Mouse (Mus musculus) midbrain, embryonic 13.5 days (tissue): Measurements from ENCODE around the gene Parn. TPM values are rescaled to one million over a fixed set of nuclear protein-coding genes. Genes with fewer than 3 reads are reported as not detected.

ENCODE experiments used
- ATAC-seq: fragments of 200-750 bp; cut with Nextera tagmentation; 2 replicates; pipeline ENCODE4 v1.8.0; 2017; ENCODE audit warnings: mild to moderate bottlenecking, moderate TSS enrichment, moderate library complexity
- H3K27ac ChIP-seq: fragments of 300-500 bp; sonication (generic); 2 replicates; pipeline ENCODE4 v1.5.1; 2015; ENCODE audit warnings: inconsistent platforms, mild to moderate bottlenecking, moderate library complexity
- H3K27me3 ChIP-seq: fragments of 300-500 bp; sonication (generic); 2 replicates; pipeline ENCODE4 v1.6.1; 2015; ENCODE audit warnings: mild to moderate bottlenecking, inconsistent platforms
- H3K36me3 ChIP-seq: fragments of 300-500 bp; sonication (generic); 2 replicates; pipeline ENCODE4 v1.6.1; 2015; ENCODE audit warnings: mild to moderate bottlenecking, inconsistent platforms
- H3K4me1 ChIP-seq: fragments of 300-500 bp; sonication (generic); replicated peaks from 2 replicates; pipeline ENCODE4 v1.6.1; 2015; ENCODE audit warnings: inconsistent platforms
- H3K4me2 ChIP-seq: fragments of 300-500 bp; sonication (generic); replicated peaks from 2 replicates; pipeline ENCODE4 v1.6.1; 2015; ENCODE audit warnings: moderate library complexity, mild to moderate bottlenecking, inconsistent platforms
- H3K4me3 ChIP-seq: fragments of 300-500 bp; sonication (generic); replicated peaks from 2 replicates; pipeline ENCODE4 v1.5.1; 2015; ENCODE audit warnings: mild to moderate bottlenecking, inconsistent platforms
- H3K9ac ChIP-seq: fragments of 300-500 bp; sonication (generic); replicated peaks from 2 replicates; pipeline ENCODE4 v1.6.1; 2015; ENCODE audit warnings: mild to moderate bottlenecking, inconsistent platforms
- H3K9me3 ChIP-seq: fragments of 300-500 bp; sonication (generic); 2 replicates; pipeline ENCODE4 v1.6.1; 2016; ENCODE audit warnings: mild to moderate bottlenecking, inconsistent platforms
- WGBS: fragments of 180-500 bp; shearing (Covaris S2); methylation state at CpG from one replicate; pipeline ENCODE4 v1.1.7; 2015; 5-methylcytosine and 5-hydroxymethylcytosine counted together
- polyA plus RNA-seq: library from polyadenylated mRNA; unstranded; fragments of >200 nt; fragmentation: Nextera tagmentation; extraction: Ambion mirVana; gene quantifications from 2 replicates; pipeline ENCODE4 v1.2.1, GENCODE M21; 2015

Parn gene
- polyA plus RNA-seq, 1 experiment from 2014 or later: 37.7 TPM

- no peaks in the 10 kb centered on the region for H3K27me3 ChIP-seq
Observed at GRCm38 (mm10) chr16:13580784-13581183, 87.2 kb downstream of the Parn start.

GRCm38 (mm10) chr16:13580016-13580415 is 88.0 kb downstream of the Parn start:
- H3K4me1 ChIP-seq: no peaks in the 10 kb centered on the region
- no peak for ATAC-seq

More at GRCm38 (mm10) chr16:13580784-13581183, 87.2 kb downstream of the Parn start:
- H3K9me3 ChIP-seq: no peaks in the 10 kb centered on the region
- no peak for ATAC-seq
- WGBS: 91% methylated on average over 3 of the region's 3 CpGs
- no peak overlapping the region for H3K4me3 ChIP-seq
- no peak overlapping the region for H3K27ac ChIP-seq
- H3K4me1 ChIP-seq: no peaks in the 10 kb centered on the region
- no peak overlapping the region for H3K9ac ChIP-seq
- peaks cover 12% of the 10 kb centered on the region; the same call in 1 of the 2 replicates for H3K36me3 ChIP-seq
- H3K4me2 ChIP-seq: no peak overlapping the region

DNA sequence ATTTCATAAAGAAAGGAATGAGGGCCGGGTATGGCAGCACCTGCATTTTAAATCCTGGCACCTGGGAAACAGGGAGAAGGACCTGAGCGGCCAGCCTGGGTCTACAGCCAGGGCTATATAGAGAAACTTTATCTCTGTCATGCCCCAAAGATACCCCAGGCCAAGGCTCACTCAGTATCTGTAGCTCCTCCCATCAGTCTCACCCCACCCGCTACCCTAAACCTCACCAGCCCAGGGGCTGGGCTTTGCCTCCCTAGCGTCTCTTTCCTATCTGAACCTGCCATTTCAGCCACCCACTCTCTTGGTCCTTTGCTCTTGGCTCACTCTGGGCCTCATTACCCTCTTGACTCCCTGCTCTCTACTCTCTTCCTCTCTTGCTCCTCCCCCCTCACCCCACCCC is 92.7 kb downstream of the Parn start:
- no peak overlapping the region for H3K27ac ChIP-seq
- H3K4me3 ChIP-seq: no peak overlapping the region
- no peaks in the 10 kb centered on the region for H3K36me3 ChIP-seq
- no peaks in the 10 kb centered on the region for H3K27me3 ChIP-seq
- no peak overlapping the region for H3K9ac ChIP-seq
- H3K9me3 ChIP-seq: no peaks in the 10 kb centered on the region
- no peak overlapping the region for H3K4me2 ChIP-seq
- H3K4me1 ChIP-seq: no peaks in the 10 kb centered on the region
- ATAC-seq: no peak
- WGBS: 85% methylated on average over 4 of the region's 4 CpGs

More at GRCm38 (mm10) chr16:13580016-13580415, 88.0 kb downstream of the Parn start:
- Histone ChIP-seq H3K36me3 (peaks cover 8% of the 10 kb centered on the region; the same call in 1 of the 2 replicates), H3K9me3 (no peaks in the 10 kb centered on the region), H3K9ac (no peak overlapping the region), H3K27me3 (no peaks in the 10 kb centered on the region), H3K27ac (no peak overlapping the region), H3K4me3 (no peak overlapping the region), H3K4me2 (no peak overlapping the region)
- WGBS: 65% methylated on average over 1 of the region's 1 CpGs

GRCm38 (mm10) chr16:13568280-13568679 is 99.7 kb downstream of the Parn start:
- Histone ChIP-seq H3K4me1 (no peaks in the 10 kb centered on the region), H3K4me3 (no peak overlapping the region), H3K27ac (no peak overlapping the region), H3K4me2 (no peak overlapping the region), H3K36me3 (0 out of 2 replicates have a peak, but pooled peaks cover 4% of the 10 kb centered on the region), H3K9ac (no peak overlapping the region), H3K27me3 (no peaks in the 10 kb centered on the region), H3K9me3 (no peaks in the 10 kb centered on the region)
- no peak for ATAC-seq
- 92% methylated on average over 2 of the region's 2 CpGs for WGBS

DNA sequence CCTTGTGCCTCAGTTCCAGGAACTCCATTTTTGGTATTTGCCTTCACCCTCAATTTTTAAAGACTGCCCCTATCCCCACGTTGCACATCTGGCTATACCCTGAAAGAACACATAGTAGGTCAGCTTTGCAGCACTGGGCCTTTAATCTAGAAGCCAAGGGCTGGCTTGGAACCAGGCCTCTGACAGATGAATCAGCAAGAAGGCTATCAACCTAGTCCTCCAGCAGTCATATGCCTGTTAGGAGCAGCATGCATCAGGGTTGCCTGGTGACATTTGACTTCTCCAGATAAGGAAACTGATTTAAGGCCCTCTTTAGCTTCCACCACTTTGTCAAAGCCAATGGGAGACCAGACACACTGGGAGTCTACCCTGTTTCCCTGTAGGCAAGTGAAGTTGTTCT is 100.4 kb downstream of the Parn start:
- H3K27ac ChIP-seq: no peak overlapping the region

DNA sequence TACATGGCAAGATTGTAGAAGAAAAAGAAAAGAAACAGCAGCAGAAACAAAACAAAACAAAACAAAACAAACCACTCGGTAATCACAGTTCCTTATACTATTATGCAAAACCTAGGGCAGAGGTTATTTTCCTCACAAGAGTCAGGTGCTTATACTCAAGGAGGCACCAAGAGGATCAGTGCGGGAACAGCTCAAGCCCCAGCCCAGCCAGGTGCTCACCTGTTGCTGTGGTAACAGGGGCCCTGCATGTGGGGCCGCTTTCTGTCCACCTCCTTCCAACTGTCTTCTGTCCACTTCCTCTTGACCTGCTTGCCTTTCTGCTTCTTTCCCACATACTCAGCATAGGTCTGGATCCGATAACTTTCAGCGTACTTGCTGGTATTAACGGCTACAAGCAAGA is 101.6 kb downstream of the Parn start:
- 91% methylated on average over 6 of the region's 6 CpGs for WGBS
- no peak overlapping the region for H3K27ac ChIP-seq
- ATAC-seq: no peak
- H3K9ac ChIP-seq: no peak overlapping the region
- H3K4me3 ChIP-seq: no peak overlapping the region
- no peaks in the 10 kb centered on the region for H3K4me1 ChIP-seq
- 0 out of 2 replicates have a peak, but pooled peaks cover 4% of the 10 kb centered on the region for H3K36me3 ChIP-seq
- H3K9me3 ChIP-seq: no peaks in the 10 kb centered on the region
- no peak overlapping the region for H3K4me2 ChIP-seq
- no peaks in the 10 kb centered on the region for H3K27me3 ChIP-seq

More for the DNA sequence above, 100.4 kb downstream of the Parn start:
- Histone ChIP-seq H3K4me2 (no peak overlapping the region), H3K4me1 (no peaks in the 10 kb centered on the region), H3K9ac (no peak overlapping the region), H3K4me3 (no peak overlapping the region), H3K27me3 (no peaks in the 10 kb centered on the region), H3K36me3 (0 out of 2 replicates have a peak, but pooled peaks cover 4% of the 10 kb centered on the region), H3K9me3 (no peaks in the 10 kb centered on the region)
- 94% methylated on average over 1 of the region's 1 CpGs for WGBS
- ATAC-seq: no peak

DNA sequence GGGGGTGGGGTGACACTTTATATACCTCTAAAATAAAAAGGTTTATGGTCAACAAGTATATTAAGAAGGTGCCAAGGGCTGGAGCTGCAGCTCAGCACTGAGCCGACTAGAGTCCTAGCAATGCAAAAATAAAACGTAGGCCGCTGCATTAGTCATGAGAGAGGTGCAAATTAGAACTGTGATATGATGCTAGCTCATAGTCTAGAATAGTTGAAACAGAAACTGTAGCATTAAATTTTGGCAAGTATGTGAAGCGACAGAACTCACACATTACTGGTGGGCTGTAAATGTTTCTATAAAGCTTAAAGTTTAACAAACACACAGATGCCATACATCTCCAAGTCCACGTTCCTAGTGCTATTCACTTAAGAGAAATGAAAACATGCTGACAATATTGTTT is 102.7 kb downstream of the Parn start:
- Histone ChIP-seq H3K27ac (no peak overlapping the region), H3K9me3 (no peaks in the 10 kb centered on the region), H3K27me3 (no peaks in the 10 kb centered on the region), H3K4me1 (no peaks in the 10 kb centered on the region), H3K9ac (no peak overlapping the region), H3K36me3 (0 out of 2 replicates have a peak, but pooled peaks cover 4% of the 10 kb centered on the region), H3K4me2 (no peak overlapping the region), H3K4me3 (no peak overlapping the region)
- no peak for ATAC-seq
- WGBS: 96% methylated on average over 5 of the region's 5 CpGs

DNA sequence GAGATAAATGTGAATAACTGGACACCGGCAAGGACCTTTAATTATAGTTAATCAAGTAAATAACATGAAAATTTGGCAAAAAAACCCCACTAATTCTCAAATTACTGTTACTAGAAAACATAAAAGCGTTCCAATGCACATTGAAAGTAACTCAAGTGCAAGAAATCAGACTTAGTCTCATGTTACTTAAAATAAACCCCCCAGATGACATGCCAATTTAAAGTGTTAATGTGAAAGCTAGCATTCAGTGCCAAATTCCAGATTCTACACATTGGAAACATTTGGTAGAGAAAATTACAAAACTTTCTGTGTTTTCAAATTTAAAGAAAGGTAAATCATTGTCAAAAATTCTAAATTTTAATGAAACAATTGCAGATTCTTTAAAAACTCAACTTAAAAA is 110.2 kb downstream of the Parn start:
- Histone ChIP-seq H3K4me1 (no peaks in the 10 kb centered on the region), H3K36me3 (peaks cover 13% of the 10 kb centered on the region), H3K9ac (no peak overlapping the region), H3K9me3 (no peaks in the 10 kb centered on the region), H3K4me2 (no peak overlapping the region), H3K27me3 (no peaks in the 10 kb centered on the region), H3K27ac (no peak overlapping the region), H3K4me3 (no peak overlapping the region)
- WGBS: 82% methylated on average over 2 of the region's 2 CpGs
- no peak for ATAC-seq

- Histone ChIP-seq H3K9ac (no peak overlapping the region), H3K4me3 (no peak overlapping the region), H3K9me3 (no peaks in the 10 kb centered on the region), H3K36me3 (peaks cover 13% of the 10 kb centered on the region), H3K27ac (no peak overlapping the region), H3K27me3 (no peaks in the 10 kb centered on the region), H3K4me2 (no peak overlapping the region), H3K4me1 (no peaks in the 10 kb centered on the region)
- ATAC-seq: no peak
- WGBS: 86% methylated on average over 9 of the region's 9 CpGs
Observed at GRCm38 (mm10) chr16:13556954-13557470, 111.0 kb downstream of the Parn start.

DNA sequence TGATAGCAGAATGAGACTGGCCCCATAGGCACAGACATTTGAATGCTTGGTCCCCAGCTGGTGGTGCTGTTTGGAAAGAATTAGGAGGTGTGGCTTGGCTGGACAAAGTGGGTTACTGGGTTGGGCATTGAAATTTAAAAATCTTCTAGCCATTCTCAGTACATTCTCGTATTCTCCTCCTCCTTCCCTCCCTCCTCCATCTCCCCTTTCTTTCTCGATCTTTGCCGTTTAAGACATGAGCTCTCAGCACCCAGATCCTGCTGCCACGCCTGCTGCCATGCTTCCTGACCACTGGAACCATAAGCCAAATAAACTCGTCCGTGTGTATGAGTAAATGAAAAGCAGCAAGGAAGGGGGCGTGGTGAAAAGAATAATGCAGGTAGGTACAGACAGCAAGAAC is 111.5 kb downstream of the Parn start:
- Histone ChIP-seq H3K27me3 (no peaks in the 10 kb centered on the region), H3K36me3 (peaks cover 15% of the 10 kb centered on the region), H3K4me1 (no peaks in the 10 kb centered on the region), H3K4me2 (no peak overlapping the region), H3K9ac (no peak overlapping the region), H3K4me3 (no peak overlapping the region), H3K9me3 (no peaks in the 10 kb centered on the region), H3K27ac (no peak overlapping the region)
- ATAC-seq: no peak
- WGBS: 95% methylated on average over 7 of the region's 7 CpGs

DNA sequence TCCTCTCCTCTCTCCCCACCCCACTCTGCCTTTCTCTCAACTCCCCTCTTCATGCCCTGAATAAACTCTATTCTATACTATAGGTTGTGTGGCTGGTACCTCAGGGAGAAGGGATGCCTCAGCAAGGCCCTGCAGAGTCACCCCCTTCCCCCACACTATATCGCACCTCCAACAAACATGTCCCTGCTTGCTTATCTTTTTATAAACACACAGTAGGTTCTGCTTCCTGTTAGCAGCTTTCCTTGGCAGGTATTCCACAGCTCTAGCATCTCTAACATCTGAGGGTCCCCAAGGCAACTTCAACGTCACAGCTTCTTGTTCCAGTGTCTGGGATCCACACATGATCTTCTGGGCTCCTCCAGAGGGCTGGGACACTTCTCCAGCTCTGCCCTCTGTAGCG is 117.3 kb downstream of the Parn start:
- peaks cover 37% of the 10 kb centered on the region for H3K36me3 ChIP-seq
- H3K9me3 ChIP-seq: peaks cover 21% of the 10 kb centered on the region
- no peak overlapping the region for H3K9ac ChIP-seq
- no peak overlapping the region for H3K4me2 ChIP-seq
- 86% methylated on average over 3 of the region's 3 CpGs for WGBS
- H3K27me3 ChIP-seq: no peaks in the 10 kb centered on the region
- H3K4me3 ChIP-seq: no peak overlapping the region
- ATAC-seq: no peak
- H3K4me1 ChIP-seq: no peaks in the 10 kb centered on the region
- H3K27ac ChIP-seq: no peak overlapping the region

DNA sequence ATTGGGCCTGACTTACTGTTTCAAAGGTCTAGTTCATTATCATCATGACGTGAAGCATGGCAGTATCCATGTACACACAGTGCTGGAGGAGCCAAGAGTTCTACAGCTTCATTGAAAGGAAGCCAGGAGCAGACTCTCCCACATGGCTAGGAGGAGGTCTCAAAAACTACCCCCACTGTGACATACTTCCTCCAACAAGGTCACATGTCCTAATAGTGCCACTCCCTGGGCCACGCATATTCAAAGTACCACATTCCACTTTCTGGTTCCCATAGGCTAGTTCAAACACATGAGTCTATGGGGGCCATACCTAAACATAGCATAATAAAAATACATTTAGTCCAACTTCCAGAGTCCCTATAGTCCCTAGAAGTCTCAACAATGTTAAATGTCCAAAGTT is 118.0 kb downstream of the Parn start:
- Histone ChIP-seq H3K36me3 (peaks cover 40% of the 10 kb centered on the region), H3K27me3 (no peaks in the 10 kb centered on the region), H3K9me3 (peaks cover 27% of the 10 kb centered on the region), H3K4me3 (no peak overlapping the region), H3K4me1 (no peaks in the 10 kb centered on the region), H3K9ac (no peak overlapping the region), H3K4me2 (no peak overlapping the region), H3K27ac (no peak overlapping the region)
- ATAC-seq: no peak
- WGBS: 89% methylated on average over 2 of the region's 2 CpGs

DNA sequence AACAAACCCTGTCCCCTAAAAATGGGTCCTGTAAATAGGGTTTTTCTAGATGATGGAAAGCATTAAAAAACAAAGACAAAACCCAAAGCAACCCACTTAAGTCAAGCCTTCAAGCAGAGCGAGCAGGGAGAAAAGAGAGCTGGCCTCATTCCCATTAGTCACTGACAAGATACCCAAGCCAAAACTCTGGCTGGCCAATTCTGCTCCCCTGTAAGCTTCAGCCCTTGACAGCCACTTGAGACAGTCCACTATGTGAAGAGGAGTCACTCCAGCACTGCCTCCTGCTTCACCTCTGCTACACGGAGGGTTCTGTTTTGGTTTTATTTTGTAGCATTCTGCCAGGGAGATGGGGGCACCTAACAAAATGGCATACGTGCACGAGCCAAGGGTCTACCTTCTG is 126.2 kb downstream of the Parn start:
- Histone ChIP-seq H3K9me3 (peaks cover 18% of the 10 kb centered on the region), H3K9ac (no peak overlapping the region), H3K4me3 (no peak overlapping the region), H3K36me3 (peaks cover 21% of the 10 kb centered on the region), H3K27me3 (no peaks in the 10 kb centered on the region), H3K4me2 (no peak overlapping the region), H3K4me1 (no peaks in the 10 kb centered on the region; the same call in 1 of the 2 replicates), H3K27ac (no peak overlapping the region)
- no peak for ATAC-seq
- WGBS: 81% methylated on average over 4 of the region's 4 CpGs
